Mouse (Mus musculus) ovary, postnatal 14 days (tissue): ENCODE data around the gene Atxn1.

ENCODE experiments used
- DNase-seq: peaks from one replicate; pipeline ENCODE4 v3.0.0; 2022; ENCODE audit warnings: low spot score

The Atxn1 gene

GRCm38 (mm10) chr13:45962776-45963175 is 2.0 kb downstream of the Atxn1 start:
- no peak for DNase-seq

- no peak for DNase-seq
Measured at GRCm38 (mm10) chr13:45961871-45962630, 2.8 kb downstream of the Atxn1 start.

- no peak for DNase-seq
Measured at GRCm38 (mm10) chr13:45960311-45960965, 4.4 kb downstream of the Atxn1 start.

GRCm38 (mm10) chr13:45958306-45958705 is 6.5 kb downstream of the Atxn1 start:
- no peak for DNase-seq

GRCm38 (mm10) chr13:45957629-45958028 is 7.2 kb downstream of the Atxn1 start:
- DNase-seq, result no peak

GRCm38 (mm10) chr13:45956287-45956686 is 8.5 kb downstream of the Atxn1 start:
- DNase-seq, result no peak

- DNase-seq, result no peak
Measured at GRCm38 (mm10) chr13:45955370-45956055, 9.3 kb downstream of the Atxn1 start.

GRCm38 (mm10) chr13:45953098-45953497 is 11.7 kb downstream of the Atxn1 start:
- DNase-seq, result no peak

- no peak for DNase-seq
Measured at GRCm38 (mm10) chr13:45951071-45951645, 13.7 kb downstream of the Atxn1 start.

- DNase-seq, result no peak
Measured at GRCm38 (mm10) chr13:45950355-45950861, 14.4 kb downstream of the Atxn1 start.

GRCm38 (mm10) chr13:45946136-45946535 is 18.7 kb downstream of the Atxn1 start:
- DNase-seq, result no peak

- DNase-seq, result no peak
Measured at GRCm38 (mm10) chr13:45942337-45942736, 22.5 kb downstream of the Atxn1 start.

GRCm38 (mm10) chr13:45940714-45941113 is 24.1 kb downstream of the Atxn1 start:
- DNase-seq, result no peak

GRCm38 (mm10) chr13:45939561-45939960 is 25.2 kb downstream of the Atxn1 start:
- no peak for DNase-seq

GRCm38 (mm10) chr13:45938083-45938482 is 26.7 kb downstream of the Atxn1 start:
- DNase-seq, result no peak

- DNase-seq, result no peak
Measured at GRCm38 (mm10) chr13:45936765-45937164, 28.0 kb downstream of the Atxn1 start.

- DNase-seq, result no peak
Measured at GRCm38 (mm10) chr13:45935798-45936197, 29.0 kb downstream of the Atxn1 start.

- DNase-seq, result no peak
Measured at GRCm38 (mm10) chr13:45934841-45935240, 30.0 kb downstream of the Atxn1 start.

- no peak for DNase-seq
Measured at GRCm38 (mm10) chr13:45934085-45934484, 30.7 kb downstream of the Atxn1 start.

GRCm38 (mm10) chr13:45932491-45932921 is 32.3 kb downstream of the Atxn1 start:
- DNase-seq, result no peak

- no peak for DNase-seq
Measured at GRCm38 (mm10) chr13:45931891-45932290, 32.9 kb downstream of the Atxn1 start.

- DNase-seq, result no peak
Measured at GRCm38 (mm10) chr13:45931215-45931614, 33.6 kb downstream of the Atxn1 start.
